Mouse (Mus musculus): Measurements from ENCODE around the gene Enkur. TPM values are rescaled to one million over a fixed set of nuclear protein-coding genes. Genes with fewer than 3 reads are reported as not detected.
A peak's percentile ranks its signal among the peaks of the same experiment; 100 is the strongest.
"Not testable (repeated sequence)": the region's sequence is repeated elsewhere in the genome, so short reads cannot be mapped to it uniquely, and the experiment has no call there.

The Enkur gene
- 0.09 TPM in 1 of 2 replicates, not detected in the other for polyA plus RNA-seq (2012; rRNA removed)

- WGBS, result under 1% methylated on average over 43 of the region's 43 CpGs
- peaks cover 2% of the 10 kb centered on the region; the same call in 1 of the 2 replicates for H3K4me1 ChIP-seq (ENCODE audit: control insufficient read depth, insufficient read depth, insufficient read length, low read length)
- peak within 1 kb of the TSS; percentile 51 for H3K27ac ChIP-seq (ENCODE audit: insufficient read depth, low read depth, low read length)
- H3K27me3 ChIP-seq (ENCODE audit: control insufficient read depth, insufficient read depth, low read length), result no peaks in the 10 kb centered on the region
- H3K4me3 ChIP-seq (ENCODE audit: low read depth, low read length), result peak within 1 kb of the TSS; percentile 79
- no peak for TF ChIP-seq CTCF (IDR thresholded peaks at IDR 0.05; ENCODE audit: extremely low read depth, insufficient read length, insufficient replicate concordance, low read depth, low read length)
- peak; percentile 86 for TF ChIP-seq POLR2A (IDR thresholded peaks at IDR 0.05; ENCODE audit: low read depth, low read length)
- H3K36me3 ChIP-seq (ENCODE audit: control insufficient read depth, insufficient read depth, low read length), result no peaks in the 10 kb centered on the region
Observed at GRCm38 (mm10) chr2:21204912-21205830, at the start of gene Enkur, which contains the start of gene Thnsl1. Gene Enkur, minus strand, starts transcription at chr2:21205365. Gene Thnsl1, plus strand, starts transcription at chr2:21205724.

GRCm38 (mm10) chr2:21254308-21254707, 49.1 kb upstream of the Enkur start:
- no peak overlapping the region for H3K4me3 ChIP-seq (ENCODE audit: low read depth, low read length)
- TF ChIP-seq CTCF (IDR thresholded peaks at IDR 0.05; ENCODE audit: extremely low read depth, insufficient read length, insufficient replicate concordance, low read depth, low read length) (no peak), POLR2A (IDR thresholded peaks at IDR 0.05; ENCODE audit: low read depth, low read length) (no peak)

GRCm38 (mm10) chr2:21253644-21254043, 48.5 kb upstream of the Enkur start:
- TF ChIP-seq CTCF (IDR thresholded peaks at IDR 0.05; ENCODE audit: extremely low read depth, insufficient read length, insufficient replicate concordance, low read depth, low read length), result no peak
- TF ChIP-seq POLR2A (IDR thresholded peaks at IDR 0.05; ENCODE audit: low read depth, low read length), result no peak
- Histone ChIP-seq H3K36me3 (ENCODE audit: control insufficient read depth, insufficient read depth, low read length) (no peaks in the 10 kb centered on the region), H3K4me1 (ENCODE audit: control insufficient read depth, insufficient read depth, insufficient read length, low read length) (0 out of 2 replicates have a peak, but pooled peaks cover 2% of the 10 kb centered on the region), H3K27me3 (ENCODE audit: control insufficient read depth, insufficient read depth, low read length) (no peaks in the 10 kb centered on the region), H3K4me3 (ENCODE audit: low read depth, low read length) (no peak overlapping the region), H3K27ac (ENCODE audit: insufficient read depth, low read depth, low read length) (no peak overlapping the region)
- 60% methylated on average over 3 of the region's 3 CpGs for WGBS

More at GRCm38 (mm10) chr2:21254308-21254707, 49.1 kb upstream of the Enkur start:
- H3K4me1 ChIP-seq (ENCODE audit: control insufficient read depth, insufficient read depth, insufficient read length, low read length), result peaks cover 3% of the 10 kb centered on the region; the same call in 1 of the 2 replicates
- H3K27ac ChIP-seq (ENCODE audit: insufficient read depth, low read depth, low read length), result no peak overlapping the region
- no peaks in the 10 kb centered on the region for H3K27me3 ChIP-seq (ENCODE audit: control insufficient read depth, insufficient read depth, low read length)
- no peaks in the 10 kb centered on the region for H3K36me3 ChIP-seq (ENCODE audit: control insufficient read depth, insufficient read depth, low read length)

- 38% methylated on average over 2 of the region's 2 CpGs for WGBS
- H3K27ac ChIP-seq (ENCODE audit: insufficient read depth, low read depth, low read length), result no peak overlapping the region
- H3K27me3 ChIP-seq (ENCODE audit: control insufficient read depth, insufficient read depth, low read length), result no peaks in the 10 kb centered on the region
- no peak overlapping the region for H3K4me3 ChIP-seq (ENCODE audit: low read depth, low read length)
- peaks cover 2% of the 10 kb centered on the region; the same call in 1 of the 2 replicates for H3K4me1 ChIP-seq (ENCODE audit: control insufficient read depth, insufficient read depth, insufficient read length, low read length)
- no peaks in the 10 kb centered on the region for H3K36me3 ChIP-seq (ENCODE audit: control insufficient read depth, insufficient read depth, low read length)
- TF ChIP-seq CTCF (IDR thresholded peaks at IDR 0.05; ENCODE audit: extremely low read depth, insufficient read length, insufficient replicate concordance, low read depth, low read length) (peak; percentile 33; the same call in 1 of the 2 replicates), POLR2A (IDR thresholded peaks at IDR 0.05; ENCODE audit: low read depth, low read length) (no peak)
Observed at GRCm38 (mm10) chr2:21245477-21246102, 40.4 kb upstream of the Enkur start.

- H3K27ac ChIP-seq (ENCODE audit: insufficient read depth, low read depth, low read length), result no peak overlapping the region
- peaks cover 2% of the 10 kb centered on the region; the same call in 1 of the 2 replicates for H3K4me1 ChIP-seq (ENCODE audit: control insufficient read depth, insufficient read depth, insufficient read length, low read length)
- no peaks in the 10 kb centered on the region for H3K36me3 ChIP-seq (ENCODE audit: control insufficient read depth, insufficient read depth, low read length)
- WGBS, result 47% methylated on average over 4 of the region's 4 CpGs
- TF ChIP-seq POLR2A (IDR thresholded peaks at IDR 0.05; ENCODE audit: low read depth, low read length) (no peak), CTCF (IDR thresholded peaks at IDR 0.05; ENCODE audit: extremely low read depth, insufficient read length, insufficient replicate concordance, low read depth, low read length) (no peak)
- H3K27me3 ChIP-seq (ENCODE audit: control insufficient read depth, insufficient read depth, low read length), result no peaks in the 10 kb centered on the region
- H3K4me3 ChIP-seq (ENCODE audit: low read depth, low read length), result no peak overlapping the region
Observed at GRCm38 (mm10) chr2:21244986-21245385, 39.8 kb upstream of the Enkur start.

- H3K36me3 ChIP-seq (ENCODE audit: control insufficient read depth, insufficient read depth, low read length); H3K4me1 ChIP-seq (ENCODE audit: control insufficient read depth, insufficient read depth, insufficient read length, low read length); H3K27me3 ChIP-seq (ENCODE audit: control insufficient read depth, insufficient read depth, low read length); H3K27ac ChIP-seq (ENCODE audit: insufficient read depth, low read depth, low read length); H3K4me3 ChIP-seq (ENCODE audit: low read depth, low read length): not testable (repeated sequence)
- 75% methylated on average over 4 of the region's 6 CpGs for WGBS
Observed at GRCm38 (mm10) chr2:21244104-21244503, 38.9 kb upstream of the Enkur start.

- H3K4me3 ChIP-seq (ENCODE audit: low read depth, low read length), result no peak overlapping the region
- TF ChIP-seq CTCF (IDR thresholded peaks at IDR 0.05; ENCODE audit: extremely low read depth, insufficient read length, insufficient replicate concordance, low read depth, low read length), result no peak
- 55% methylated on average over 5 of the region's 5 CpGs for WGBS
- H3K4me1 ChIP-seq (ENCODE audit: control insufficient read depth, insufficient read depth, insufficient read length, low read length), result peaks cover 10% of the 10 kb centered on the region; the same call in 1 of the 2 replicates
- no peaks in the 10 kb centered on the region for H3K27me3 ChIP-seq (ENCODE audit: control insufficient read depth, insufficient read depth, low read length)
- no peak overlapping the region for H3K27ac ChIP-seq (ENCODE audit: insufficient read depth, low read depth, low read length)
- no peaks in the 10 kb centered on the region for H3K36me3 ChIP-seq (ENCODE audit: control insufficient read depth, insufficient read depth, low read length)
Observed at GRCm38 (mm10) chr2:21236846-21237245, 31.7 kb upstream of the Enkur start.
